Mouse (Mus musculus) limb, embryonic 12.5 days (tissue): Measurements from ENCODE around the gene Arhgap18. TPM values are rescaled to one million over a fixed set of nuclear protein-coding genes. Genes with fewer than 3 reads are reported as not detected.

Source experiments
- ATAC-seq: fragments of 200-750 bp; cut with Nextera tagmentation; 2 replicates; pipeline ENCODE4 v1.8.0; 2017; ENCODE audit warnings: low read depth, moderate TSS enrichment; ENCODE audit not compliant: insufficient number of reproducible peaks, insufficient read depth, low FRiP score, low TSS enrichment
- H3K27ac ChIP-seq: fragments of 300-500 bp; sonication (generic); 2 replicates; pipeline ENCODE4 v1.5.1; 2016; ENCODE audit warnings: mild to moderate bottlenecking, moderate library complexity
- H3K27me3 ChIP-seq: fragments of 300-500 bp; sonication (generic); 2 replicates; pipeline ENCODE4 v1.6.1; 2016; ENCODE audit warnings: mild to moderate bottlenecking, moderate library complexity
- H3K36me3 ChIP-seq: fragments of 300-500 bp; sonication (generic); 2 replicates; pipeline ENCODE4 v1.6.1; 2016; ENCODE audit warnings: mild to moderate bottlenecking, moderate library complexity
- H3K4me1 ChIP-seq: fragments of 300-500 bp; sonication (generic); replicated peaks from 2 replicates; pipeline ENCODE4 v1.6.1; 2016
- H3K4me2 ChIP-seq: fragments of 300-500 bp; sonication (generic); 2 replicates; pipeline ENCODE4 v1.6.1; 2016; ENCODE audit warnings: mild to moderate bottlenecking, moderate library complexity
- H3K4me3 ChIP-seq: fragments of 300-500 bp; sonication (generic); replicated peaks from 2 replicates; pipeline ENCODE4 v1.5.1; 2016; ENCODE audit warnings: mild to moderate bottlenecking
- H3K9ac ChIP-seq: fragments of 300-500 bp; sonication (generic); replicated peaks from 2 replicates; pipeline ENCODE4 v1.6.1; 2016; ENCODE audit warnings: mild to moderate bottlenecking, moderate library complexity
- H3K9me3 ChIP-seq: fragments of 300-500 bp; sonication (generic); 2 replicates; pipeline ENCODE4 v1.6.1; 2016; ENCODE audit warnings: mild to moderate bottlenecking, moderate library complexity
- WGBS: fragments of 180-500 bp; shearing (Covaris S2); methylation state at CpG from one replicate; pipeline ENCODE4 v1.1.7; 2016; 5-methylcytosine and 5-hydroxymethylcytosine counted together
- polyA plus RNA-seq: library from polyadenylated mRNA; unstranded; fragments of >200 nt; fragmentation: Nextera tagmentation; extraction: Ambion mirVana; gene quantifications from 2 replicates; pipeline ENCODE4 v1.2.1, GENCODE M21; 2016

Arhgap18 gene
- polyA plus RNA-seq: 16.6 and 20.5 TPM in 2 replicates

DNA sequence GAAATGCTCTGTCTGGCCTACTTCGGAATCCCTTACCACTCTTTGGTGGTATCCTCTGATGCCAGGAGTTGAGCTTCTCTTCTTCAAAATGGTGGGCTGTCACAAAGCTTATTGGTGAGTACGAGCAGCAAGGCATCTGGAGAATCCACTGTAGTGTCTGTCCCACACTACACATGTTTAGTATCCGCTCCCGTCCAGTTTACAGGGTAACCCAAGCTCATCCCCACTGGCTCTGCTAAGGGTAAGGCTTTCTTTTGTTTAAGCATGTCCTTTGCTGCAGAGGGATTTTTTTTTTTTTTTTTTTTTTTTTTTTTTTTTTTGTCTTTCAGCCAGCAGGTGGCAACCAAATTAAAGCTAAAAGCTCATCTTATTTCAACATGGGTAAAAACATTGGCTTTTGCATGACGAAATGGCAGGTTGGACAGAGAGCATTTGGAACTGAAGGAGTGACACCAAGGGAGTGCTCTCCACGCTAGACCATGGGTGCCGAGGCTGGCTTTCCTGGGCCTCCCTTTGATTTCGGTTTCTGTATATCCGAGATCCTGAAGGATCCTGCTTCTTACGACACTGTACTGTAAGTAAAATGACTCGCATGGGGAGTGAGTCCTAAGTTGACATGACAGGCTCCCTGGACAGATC, at the start of gene Arhgap18:
Arhgap18 (plus strand) TSS at position 493 of the 639 bp plus-strand sequence.
- WGBS: 84% methylated on average over 11 of the region's 11 CpGs
- Histone ChIP-seq H3K9me3 (no peaks in the 10 kb centered on the region), H3K9ac (no peak within 1 kb of the TSS), H3K36me3 (no peaks in the 10 kb centered on the region), H3K4me2 (no peak within 1 kb of the TSS), H3K27ac (no peak within 1 kb of the TSS), H3K4me1 (no peaks in the 10 kb centered on the region), H3K4me3 (no peak within 1 kb of the TSS), H3K27me3 (no peaks in the 10 kb centered on the region)
- peak; percentile 61; the same call in 1 of the 2 replicates for ATAC-seq

DNA sequence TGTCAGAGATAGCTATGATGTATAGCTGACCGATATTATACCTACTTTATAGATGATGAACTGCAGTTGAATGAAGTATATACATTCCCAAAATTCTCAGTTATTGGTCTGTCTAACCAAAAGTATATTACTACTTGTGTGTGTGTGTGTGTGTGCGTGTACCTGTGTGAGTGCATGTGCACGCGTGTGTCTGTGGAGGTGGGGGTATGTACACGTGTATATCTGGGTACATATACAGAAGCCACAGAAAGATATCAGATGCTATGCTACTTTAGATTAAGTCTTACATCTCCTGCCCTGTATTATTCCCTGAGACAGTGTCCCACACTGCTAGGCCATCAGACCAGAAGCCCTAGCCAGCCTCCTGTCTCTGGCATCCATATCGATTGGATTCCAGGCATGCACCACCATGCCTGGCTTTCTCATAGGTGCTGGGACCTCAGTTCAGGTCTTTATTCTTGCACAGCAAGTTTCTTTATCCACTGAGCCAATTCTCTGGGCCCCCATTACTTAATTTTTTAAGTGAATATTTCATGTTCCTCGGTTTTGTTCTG, 42.7 kb upstream of the Arhgap18 start:
- H3K36me3 ChIP-seq: no peaks in the 10 kb centered on the region
- WGBS: 92% methylated on average over 7 of the region's 7 CpGs

DNA sequence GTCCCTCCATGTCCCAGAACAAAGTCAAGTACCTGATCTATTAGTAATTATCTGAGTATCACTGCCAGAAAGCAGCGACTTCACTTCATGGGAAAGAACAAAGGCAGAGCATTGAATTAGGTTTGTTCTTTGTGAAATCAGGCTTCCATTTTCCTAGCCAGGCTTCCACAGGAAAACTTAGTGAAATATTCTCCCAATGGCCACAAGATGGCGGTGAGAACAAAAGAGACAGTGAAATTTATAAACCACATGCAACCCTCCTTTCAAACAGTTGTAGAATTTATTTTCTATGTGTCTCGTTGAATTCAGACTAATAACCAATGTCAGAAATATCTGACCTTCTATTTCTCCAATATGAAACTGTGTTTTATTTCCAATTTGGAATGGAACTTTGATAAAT, 42.2 kb upstream of the Arhgap18 start:
- Histone ChIP-seq H3K27ac (no peak overlapping the region), H3K9ac (no peak overlapping the region), H3K27me3 (no peaks in the 10 kb centered on the region), H3K4me1 (peaks cover 3% of the 10 kb centered on the region; the same call in 1 of the 2 replicates), H3K36me3 (no peaks in the 10 kb centered on the region), H3K4me2 (no peak overlapping the region), H3K4me3 (no peak overlapping the region), H3K9me3 (no peaks in the 10 kb centered on the region)
- no peak for ATAC-seq
- 3% methylated on average over 3 of the region's 3 CpGs for WGBS

More for the DNA sequence above, 42.7 kb upstream of the Arhgap18 start:
- no peaks in the 10 kb centered on the region for H3K27me3 ChIP-seq
- no peaks in the 10 kb centered on the region for H3K9me3 ChIP-seq
- no peak; the same call in 1 of the 2 replicates for ATAC-seq
- no peak overlapping the region for H3K4me3 ChIP-seq
- H3K27ac ChIP-seq: no peak overlapping the region
- peaks cover 3% of the 10 kb centered on the region; the same call in 1 of the 2 replicates for H3K4me1 ChIP-seq
- no peak overlapping the region for H3K9ac ChIP-seq
- no peak overlapping the region for H3K4me2 ChIP-seq

DNA sequence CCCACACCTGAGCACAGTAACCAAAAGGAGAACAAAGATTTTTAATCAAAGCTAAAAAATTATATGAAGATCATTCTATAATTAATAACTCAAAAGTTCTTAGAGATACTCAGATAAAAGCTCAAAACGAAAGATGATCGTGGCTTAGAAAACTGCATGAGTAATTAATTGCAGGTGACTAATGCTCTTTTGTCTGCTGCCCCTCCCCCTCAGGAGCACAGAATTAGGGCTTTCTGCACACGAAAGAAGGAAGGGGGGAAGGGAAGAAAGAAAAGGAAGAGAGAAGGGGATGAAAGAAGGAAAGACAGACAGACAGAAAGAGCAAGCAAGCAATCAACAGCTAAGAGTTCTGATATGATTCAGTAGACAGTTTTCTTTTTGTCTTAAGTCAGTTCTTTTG, 39.2 kb upstream of the Arhgap18 start:
- H3K36me3 ChIP-seq: no peaks in the 10 kb centered on the region
- H3K9me3 ChIP-seq: no peaks in the 10 kb centered on the region
- no peak overlapping the region for H3K9ac ChIP-seq
- H3K4me2 ChIP-seq: no peak overlapping the region
- H3K4me3 ChIP-seq: no peak overlapping the region
- WGBS: 14% methylated on average over 3 of the region's 3 CpGs
- no peak for ATAC-seq
- H3K27me3 ChIP-seq: no peaks in the 10 kb centered on the region
- no peak overlapping the region for H3K27ac ChIP-seq
- H3K4me1 ChIP-seq: peaks cover 3% of the 10 kb centered on the region; the same call in 1 of the 2 replicates

DNA sequence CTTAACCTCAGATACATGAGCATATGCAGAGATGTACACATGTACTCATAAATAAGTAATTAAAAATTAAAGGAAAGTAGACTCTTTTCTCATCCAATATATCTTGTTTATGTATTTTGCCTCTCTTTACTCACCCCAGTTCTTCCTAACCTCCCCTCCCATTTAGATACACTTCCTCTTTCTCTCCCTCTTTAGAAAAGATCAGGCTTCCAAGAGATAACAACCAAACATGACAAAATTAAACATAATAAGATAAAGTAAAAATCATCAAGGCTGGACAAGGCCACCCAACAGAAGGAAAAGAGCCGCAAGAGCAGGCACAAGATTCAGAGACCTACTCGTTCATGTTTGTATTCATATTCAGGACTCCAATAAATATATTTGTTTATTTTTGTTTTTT, 28.5 kb upstream of the Arhgap18 start:
- Histone ChIP-seq H3K4me1 (no peaks in the 10 kb centered on the region), H3K4me2 (no peak overlapping the region), H3K4me3 (no peak overlapping the region), H3K27ac (no peak overlapping the region), H3K27me3 (no peaks in the 10 kb centered on the region), H3K36me3 (no peaks in the 10 kb centered on the region), H3K9me3 (0 out of 2 replicates have a peak, but pooled peaks cover 4% of the 10 kb centered on the region), H3K9ac (no peak overlapping the region)
- no peak for ATAC-seq
- 85% methylated on average over 2 of the region's 2 CpGs for WGBS

DNA sequence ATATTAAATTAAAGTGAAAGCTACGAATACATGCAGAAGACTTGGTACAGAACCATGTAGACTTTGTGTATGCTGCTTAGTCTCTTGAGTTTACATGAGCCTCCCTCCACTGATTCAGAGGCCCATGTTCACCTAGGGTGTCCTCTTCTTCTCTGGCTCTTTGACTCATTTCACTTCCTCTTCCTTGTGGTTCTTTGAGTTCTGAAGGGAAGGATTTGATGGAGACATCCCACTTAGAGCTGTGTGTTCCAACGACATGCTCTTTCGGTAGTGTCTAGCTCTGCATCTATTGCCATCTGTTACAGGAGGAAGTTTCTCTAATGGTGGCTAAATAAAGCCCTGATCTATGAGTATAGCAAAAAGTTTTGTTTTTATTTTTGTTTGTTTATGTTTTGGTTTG, 28.0 kb upstream of the Arhgap18 start:
- Histone ChIP-seq H3K27me3 (no peaks in the 10 kb centered on the region), H3K4me3 (no peak overlapping the region), H3K27ac (no peak overlapping the region), H3K4me2 (no peak overlapping the region), H3K36me3 (no peaks in the 10 kb centered on the region), H3K9me3 (0 out of 2 replicates have a peak, but pooled peaks cover 8% of the 10 kb centered on the region), H3K4me1 (no peaks in the 10 kb centered on the region), H3K9ac (no peak overlapping the region)
- no peak for ATAC-seq
- 94% methylated on average over 3 of the region's 3 CpGs for WGBS

DNA sequence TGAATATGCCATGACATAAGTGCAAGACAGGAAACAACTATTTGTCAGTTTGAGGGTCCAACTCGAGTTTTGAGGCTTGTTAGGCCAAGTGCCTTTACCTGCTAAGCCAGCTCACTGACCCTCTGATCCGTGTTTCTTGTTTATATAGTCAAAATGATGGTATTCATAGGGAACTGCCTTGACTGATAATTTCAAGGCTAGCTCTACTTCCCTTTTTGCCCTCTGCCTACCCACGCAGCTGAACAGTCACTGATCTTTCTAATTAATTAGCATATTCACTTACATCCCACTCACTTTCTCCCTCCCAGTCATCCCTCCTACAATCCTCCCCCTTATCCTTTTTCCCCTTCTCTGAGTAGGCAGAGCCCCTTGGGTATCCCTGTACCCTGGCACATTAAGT, 2.4 kb upstream of the Arhgap18 start:
- 80% methylated on average over 3 of the region's 3 CpGs for whole genome bisulfite sequencing
- no peak overlapping the region for H3K27ac ChIP-seq
- ATAC-seq: no peak
- no peak overlapping the region for H3K4me2 ChIP-seq
- no peak overlapping the region for H3K9ac ChIP-seq
- no peaks in the 10 kb centered on the region for H3K27me3 ChIP-seq
- no peaks in the 10 kb centered on the region for H3K36me3 ChIP-seq
- H3K4me3 ChIP-seq: no peak overlapping the region
- H3K4me1 ChIP-seq: no peaks in the 10 kb centered on the region
- no peaks in the 10 kb centered on the region for H3K9me3 ChIP-seq

DNA sequence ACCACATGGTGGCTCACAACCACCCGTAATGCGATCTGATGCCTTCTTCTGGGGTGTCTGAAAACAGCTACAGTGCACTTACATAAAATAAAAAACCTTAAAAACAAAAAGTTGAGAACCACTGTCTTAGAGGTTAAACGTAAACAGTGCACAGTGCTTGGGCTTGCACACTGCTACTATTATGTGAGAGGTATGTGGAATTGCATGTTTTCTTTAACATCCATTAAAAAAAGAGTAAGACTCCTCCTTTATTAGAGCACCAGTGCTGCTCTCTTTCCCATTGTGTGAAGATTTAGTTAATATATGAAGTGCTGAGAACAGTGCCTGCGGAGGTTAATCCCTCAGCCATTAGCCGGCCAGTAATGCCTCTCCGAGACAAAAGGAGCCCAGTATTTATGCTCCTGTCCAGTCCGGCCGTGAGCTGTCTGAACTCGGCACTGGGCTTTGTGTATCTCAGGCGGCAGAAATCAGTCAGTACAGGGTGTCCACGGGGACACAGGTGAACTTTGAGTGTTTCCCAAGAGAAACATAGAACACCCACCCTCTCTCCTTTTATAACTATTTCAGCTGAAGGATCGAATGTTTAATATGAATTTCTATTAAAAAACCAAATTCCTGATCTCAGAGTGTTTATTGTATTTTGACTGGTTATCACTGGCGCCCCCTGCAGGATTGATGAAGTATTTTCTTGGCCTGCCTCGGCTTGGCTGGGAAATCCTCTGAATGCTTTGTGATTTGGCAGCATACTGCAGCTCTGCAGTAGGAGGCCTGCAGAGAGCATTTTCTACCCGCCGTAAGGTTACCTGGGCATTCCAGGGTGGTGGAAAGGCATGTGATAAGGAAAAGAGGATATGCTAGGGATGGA, 925 bp upstream of the Arhgap18 start:
- Histone ChIP-seq H3K9me3 (no peaks in the 10 kb centered on the region), H3K4me2 (no peak overlapping the region), H3K27ac (no peak overlapping the region), H3K9ac (no peak overlapping the region), H3K27me3 (no peaks in the 10 kb centered on the region), H3K4me1 (no peaks in the 10 kb centered on the region), H3K36me3 (no peaks in the 10 kb centered on the region), H3K4me3 (no peak overlapping the region)
- peak; percentile 45; the same call in 1 of the 2 replicates for ATAC-seq
- WGBS: 60% methylated on average over 16 of the region's 16 CpGs

DNA sequence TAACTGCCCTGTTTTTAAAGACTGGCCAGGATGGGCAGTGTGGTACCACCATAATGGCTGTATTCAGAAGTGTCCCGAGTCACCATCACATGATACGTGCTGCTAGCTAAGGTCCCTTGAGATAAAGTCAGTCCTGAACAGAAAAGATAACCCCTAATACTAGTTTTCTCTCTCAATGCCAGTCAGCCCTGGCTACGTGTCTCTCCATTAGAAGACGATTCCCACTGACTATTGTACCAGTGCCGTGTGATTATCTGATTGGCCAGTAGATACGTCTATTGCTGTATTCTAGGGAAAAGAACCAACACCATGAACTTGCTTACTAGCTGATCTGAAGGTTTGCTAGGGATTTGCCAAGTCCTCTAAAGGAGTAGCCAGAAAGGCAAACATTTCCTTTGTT, 785 bp downstream of the Arhgap18 start:
- H3K27me3 ChIP-seq: no peaks in the 10 kb centered on the region
- H3K4me3 ChIP-seq: no peak overlapping the region
- no peak overlapping the region for H3K27ac ChIP-seq
- no peaks in the 10 kb centered on the region for H3K4me1 ChIP-seq
- H3K9me3 ChIP-seq: no peaks in the 10 kb centered on the region
- ATAC-seq: no peak
- H3K4me2 ChIP-seq: no peak overlapping the region
- 90% methylated on average over 6 of the region's 6 CpGs for WGBS
- no peaks in the 10 kb centered on the region for H3K36me3 ChIP-seq
- no peak overlapping the region for H3K9ac ChIP-seq

DNA sequence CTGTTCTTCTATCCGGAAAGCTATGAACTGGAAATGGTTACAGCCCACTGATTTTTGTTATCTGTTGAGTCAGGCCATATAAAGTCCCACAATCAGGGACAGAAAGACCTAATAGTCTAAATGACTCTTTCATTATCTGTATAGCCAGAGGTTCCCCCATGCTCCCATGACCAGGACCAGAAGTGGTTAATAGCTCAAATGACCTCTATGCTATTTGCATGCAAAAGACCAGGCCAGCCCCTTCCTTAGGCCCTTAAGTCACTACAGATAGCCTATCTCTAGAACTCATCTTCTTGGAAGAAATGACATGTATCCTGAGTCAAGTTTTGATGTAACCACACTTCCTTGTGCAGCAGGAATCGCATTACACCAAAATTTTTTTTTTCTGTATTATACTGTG, 4.0 kb downstream of the Arhgap18 start:
- no peaks in the 10 kb centered on the region for H3K9me3 ChIP-seq
- no peak for ATAC-seq
- no peak overlapping the region for H3K4me2 ChIP-seq
- no peaks in the 10 kb centered on the region for H3K36me3 ChIP-seq
- H3K27ac ChIP-seq: no peak overlapping the region
- H3K9ac ChIP-seq: no peak overlapping the region
- no peaks in the 10 kb centered on the region for H3K27me3 ChIP-seq
- H3K4me1 ChIP-seq: peaks cover 7% of the 10 kb centered on the region
- 88% methylated on average over 2 of the region's 2 CpGs for WGBS
- no peak overlapping the region for H3K4me3 ChIP-seq

DNA sequence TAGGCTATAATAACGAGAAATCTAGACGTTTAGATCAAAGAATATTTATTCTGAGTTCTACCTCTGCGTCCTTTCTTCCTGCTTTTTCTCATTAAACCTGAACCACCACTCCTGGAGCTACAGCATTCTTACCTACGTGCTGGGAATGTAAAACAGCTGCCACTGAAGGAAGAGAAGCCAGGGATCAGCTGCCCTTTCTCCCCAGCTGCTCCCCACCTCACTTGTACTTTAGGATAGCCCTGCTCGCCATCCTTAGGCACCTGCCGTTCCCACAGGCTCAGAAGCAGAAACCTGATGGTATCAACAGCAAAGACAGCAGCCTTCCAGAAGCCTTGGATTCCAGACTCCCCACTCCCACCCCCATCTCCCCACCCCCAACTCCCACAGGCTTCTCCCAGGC, 6.2 kb downstream of the Arhgap18 start:
- Histone ChIP-seq H3K4me3 (no peak overlapping the region), H3K27ac (no peak overlapping the region), H3K27me3 (no peaks in the 10 kb centered on the region), H3K9me3 (no peaks in the 10 kb centered on the region), H3K36me3 (no peaks in the 10 kb centered on the region), H3K4me1 (peaks cover 7% of the 10 kb centered on the region), H3K9ac (no peak overlapping the region), H3K4me2 (no peak overlapping the region)
- ATAC-seq: no peak
- WGBS: 28% methylated on average over 6 of the region's 6 CpGs
